Mouse (Mus musculus) hindbrain, embryonic 11.5 days (tissue): Measurements from ENCODE around the gene Slc43a1. TPM values are rescaled to one million over a fixed set of nuclear protein-coding genes. Genes with fewer than 3 reads are reported as not detected.
A peak's percentile ranks its signal among the peaks of the same experiment; 100 is the strongest.

Experiments used
- ATAC-seq: fragments of 200-750 bp; cut with Nextera tagmentation; 2 replicates; pipeline ENCODE4 v1.8.0; 2017; ENCODE audit warnings: mild to moderate bottlenecking, moderate TSS enrichment, moderate library complexity; ENCODE audit not compliant: low FRiP score
- DNase-seq: peaks from one replicate; pipeline ENCODE4 v3.0.0-alpha.2; 2015; ENCODE audit warnings: low spot score
- H3K27ac ChIP-seq: fragments of 300-500 bp; sonication (generic); 2 replicates; pipeline ENCODE4 v1.5.1; 2014; ENCODE audit warnings: mild to moderate bottlenecking, low read depth, low read length
- H3K27me3 ChIP-seq: fragments of 300-500 bp; sonication (generic); 2 replicates; pipeline ENCODE4 v1.6.1; 2014; ENCODE audit warnings: mild to moderate bottlenecking, low read length, moderate library complexity, mixed read lengths; ENCODE audit not compliant: control insufficient read depth, insufficient read depth
- H3K36me3 ChIP-seq: fragments of 300-500 bp; sonication (generic); 2 replicates; pipeline ENCODE4 v1.6.1; 2014; ENCODE audit warnings: mild to moderate bottlenecking, low read length, moderate library complexity, mixed read lengths; ENCODE audit not compliant: control insufficient read depth, insufficient read depth
- H3K4me1 ChIP-seq: fragments of 300-500 bp; sonication (generic); replicated peaks from 2 replicates; pipeline ENCODE4 v1.6.1; 2014; ENCODE audit warnings: low read length, mixed read lengths; ENCODE audit not compliant: control insufficient read depth, insufficient read depth
- H3K4me2 ChIP-seq: fragments of 300-500 bp; sonication (generic); replicated peaks from 2 replicates; pipeline ENCODE4 v1.6.1; 2014; ENCODE audit warnings: mild to moderate bottlenecking, low read depth, low read length
- H3K4me3 ChIP-seq: fragments of 300-500 bp; sonication (generic); 2 replicates; pipeline ENCODE4 v1.5.1; 2014; ENCODE audit warnings: low read depth, low read length
- H3K9ac ChIP-seq: fragments of 300-500 bp; sonication (generic); 2 replicates; pipeline ENCODE4 v1.6.1; 2014; ENCODE audit warnings: low read depth, low read length
- H3K9me3 ChIP-seq: fragments of 300-500 bp; sonication (generic); 2 replicates; pipeline ENCODE4 v1.6.1; 2016; ENCODE audit warnings: low read length; ENCODE audit not compliant: control insufficient read depth
- WGBS: fragments of 180-500 bp; shearing (Covaris S2); extraction: QIAGEN DNeasy Blood & Tissue Kit; methylation state at CpG from one replicate; pipeline ENCODE4 v1.1.7; 2014; 5-methylcytosine and 5-hydroxymethylcytosine counted together
- polyA plus RNA-seq: library from polyadenylated mRNA; unstranded; fragments of >200 nt; fragmentation: Nextera tagmentation; extraction: Ambion mirVana; gene quantifications from 2 replicates; pipeline ENCODE4 v1.2.1, GENCODE M21; 2014

Gene Slc43a1
- polyA plus RNA-seq, 1 experiment from 2014 or later, result 14.5 TPM

DNA sequence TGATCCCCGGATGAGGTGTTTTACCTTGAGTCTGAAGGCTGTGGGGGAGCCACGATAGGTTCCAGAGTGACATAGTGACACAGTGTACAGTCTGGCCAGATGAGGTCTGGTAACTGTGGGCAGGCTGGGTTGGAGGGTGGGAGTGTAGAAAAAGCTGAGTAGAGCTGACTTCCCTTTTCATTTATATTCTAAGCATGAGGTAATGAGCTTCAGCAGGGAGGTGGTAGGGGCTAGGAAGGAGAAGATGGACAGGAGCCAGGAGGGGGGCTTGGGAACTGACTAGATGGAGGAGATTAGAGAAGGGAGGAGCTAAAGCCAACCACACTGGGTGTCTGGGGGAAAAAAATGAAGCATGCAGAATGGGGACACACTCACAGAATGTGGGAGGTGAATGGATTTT lies 30.3 kb downstream of the Slc43a1 start:
- no peak for DNase-seq
- Histone ChIP-seq H3K27me3 (peaks cover 65% of the 10 kb centered on the region), H3K4me2 (no peak overlapping the region), H3K4me3 (no peak overlapping the region), H3K9ac (no peak overlapping the region), H3K27ac (no peak overlapping the region), H3K9me3 (no peaks in the 10 kb centered on the region), H3K4me1 (peaks cover 15% of the 10 kb centered on the region), H3K36me3 (no peaks in the 10 kb centered on the region)
- 72% methylated on average over 2 of the region's 2 CpGs for whole genome bisulfite sequencing
- no peak for ATAC-seq

DNA sequence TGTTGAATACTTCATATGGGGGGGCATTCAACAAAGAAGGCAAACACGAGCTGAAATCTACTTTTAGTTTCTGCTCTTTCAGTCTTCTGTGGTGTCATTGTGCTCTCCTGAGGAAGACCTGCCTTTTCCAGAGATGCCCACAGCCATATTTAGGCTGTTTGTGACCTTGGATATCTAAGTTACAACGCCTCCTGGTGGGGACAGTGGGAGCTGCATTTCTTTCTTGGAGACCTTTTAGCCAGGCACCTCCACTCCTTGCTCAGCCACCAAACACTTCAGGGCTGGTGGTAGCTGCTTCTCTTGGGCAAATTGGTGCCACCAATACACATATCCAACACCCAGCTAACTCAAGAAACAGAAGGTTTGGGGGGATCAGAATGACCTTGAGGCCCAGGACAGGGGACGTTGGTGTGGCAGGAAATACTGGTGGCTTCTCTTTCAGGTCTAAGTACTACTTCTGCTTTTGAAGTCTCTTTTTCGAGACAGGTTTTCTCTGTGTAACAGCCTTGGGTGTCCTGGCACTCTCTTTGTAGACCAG lies 32.0 kb downstream of the Slc43a1 start:
- Histone ChIP-seq H3K4me2 (no peak overlapping the region), H3K27me3 (peaks cover 77% of the 10 kb centered on the region), H3K9ac (no peak overlapping the region), H3K4me1 (peaks cover 15% of the 10 kb centered on the region), H3K27ac (no peak overlapping the region), H3K36me3 (no peaks in the 10 kb centered on the region), H3K9me3 (no peaks in the 10 kb centered on the region), H3K4me3 (no peak overlapping the region)
- no peak for DNase-seq
- ATAC-seq, result no peak
- WGBS, result 75% methylated on average over 4 of the region's 4 CpGs

DNA sequence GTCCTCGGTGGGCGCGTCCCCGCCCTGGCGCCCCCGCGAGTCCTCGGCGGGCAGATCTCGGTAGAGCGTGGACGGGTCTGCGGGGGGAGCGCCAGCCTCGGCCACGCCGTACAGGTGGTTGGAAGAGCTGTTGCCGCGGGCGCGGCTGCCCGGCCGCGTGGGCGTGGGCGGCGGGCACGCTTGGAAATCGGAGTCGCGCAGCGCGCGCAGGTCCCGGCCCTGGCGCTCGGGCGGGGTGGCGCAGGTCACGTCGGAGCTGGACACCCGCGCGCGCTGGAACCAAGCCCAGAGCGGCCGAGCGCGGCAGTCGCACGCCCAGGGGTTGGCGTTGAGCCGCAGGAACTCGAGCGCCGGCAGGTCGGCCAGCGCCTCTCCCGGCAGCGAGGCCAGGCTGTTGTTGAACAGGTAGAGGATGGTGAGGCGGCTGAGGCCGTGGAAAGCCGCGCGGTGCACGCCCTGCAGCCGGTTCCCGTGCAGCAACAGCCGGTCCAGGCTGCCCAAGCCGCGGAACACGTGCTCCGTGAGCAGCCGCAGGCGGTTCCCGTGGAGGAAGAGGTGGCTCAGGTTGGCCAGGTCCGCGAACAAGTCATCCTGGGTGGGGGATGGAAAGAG lies 33.6 kb downstream of the Slc43a1 start:
- ATAC-seq, result peak; percentile 26; the same call in 1 of the 2 replicates
- H3K27ac ChIP-seq, result no peak overlapping the region
- H3K4me2 ChIP-seq, result peak overlapping the region; percentile 72

DNA sequence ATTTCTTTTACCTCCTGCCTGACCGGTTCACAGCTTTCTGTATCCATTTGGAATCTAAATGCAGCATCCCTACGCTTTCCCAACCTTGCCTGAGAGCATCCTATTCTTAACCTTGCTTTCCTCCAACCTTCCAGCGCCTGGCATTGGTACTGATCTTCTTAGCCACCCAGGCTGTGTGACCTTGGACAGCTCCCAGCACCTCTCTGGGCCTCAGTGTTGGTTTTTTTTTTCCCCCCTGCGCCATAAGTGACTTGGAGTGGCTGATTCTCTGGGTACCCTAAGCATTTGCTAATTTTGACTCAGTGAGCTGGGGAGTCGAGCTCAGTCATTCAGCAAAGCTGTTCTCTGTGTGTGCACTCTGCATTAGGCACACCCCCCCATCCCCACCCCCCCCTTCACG lies 37.2 kb downstream of the Slc43a1 start:
- 48% methylated on average over 6 of the region's 6 CpGs for WGBS
- no peaks in the 10 kb centered on the region for H3K36me3 ChIP-seq
- H3K27ac ChIP-seq, result no peak overlapping the region
- H3K4me2 ChIP-seq, result no peak overlapping the region
- no peak overlapping the region for H3K4me3 ChIP-seq
- no peak overlapping the region for H3K9ac ChIP-seq
- peaks cover 43% of the 10 kb centered on the region for H3K27me3 ChIP-seq
- H3K9me3 ChIP-seq, result no peaks in the 10 kb centered on the region
- DNase-seq, result no peak
- no peak for ATAC-seq
- peaks cover 10% of the 10 kb centered on the region for H3K4me1 ChIP-seq

More for the DNA sequence above, 33.6 kb downstream of the Slc43a1 start:
- Histone ChIP-seq H3K9me3 (no peaks in the 10 kb centered on the region), H3K4me3 (peak overlapping the region; percentile 35), H3K9ac (no peak overlapping the region; the same call in 1 of the 2 replicates), H3K36me3 (no peaks in the 10 kb centered on the region), H3K27me3 (peaks cover 66% of the 10 kb centered on the region), H3K4me1 (peaks cover 10% of the 10 kb centered on the region)
- DNase-seq, result peak; percentile 57
- WGBS, result 1% methylated on average over 54 of the region's 78 CpGs

DNA sequence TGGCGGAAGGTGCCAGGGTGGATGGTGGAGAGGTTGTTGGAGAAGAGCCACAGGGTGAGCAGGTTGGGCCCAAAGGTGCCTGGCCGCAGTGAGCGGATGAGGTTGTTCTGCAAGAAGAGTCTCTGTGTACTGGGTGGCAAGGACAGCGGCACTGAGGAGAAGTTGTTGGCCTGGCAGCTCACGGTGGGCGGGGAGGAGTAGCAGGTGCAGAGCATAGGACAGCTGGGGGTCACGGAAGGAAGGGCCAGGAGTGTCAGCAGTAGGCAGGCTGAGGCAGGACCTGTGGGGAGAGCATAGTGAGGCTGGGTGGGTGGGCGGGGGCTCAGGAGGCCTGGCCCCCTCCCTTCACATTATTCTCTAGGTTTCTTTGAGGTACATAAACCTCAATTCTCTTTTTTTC lies 41.9 kb downstream of the Slc43a1 start:
- Histone ChIP-seq H3K9ac (no peak overlapping the region), H3K4me3 (no peak overlapping the region), H3K4me2 (no peak overlapping the region), H3K9me3 (no peaks in the 10 kb centered on the region), H3K36me3 (no peaks in the 10 kb centered on the region), H3K4me1 (peaks cover 5% of the 10 kb centered on the region; the same call in 1 of the 2 replicates), H3K27me3 (peaks cover 42% of the 10 kb centered on the region), H3K27ac (no peak overlapping the region)
- ATAC-seq, result no peak
- 75% methylated on average over 8 of the region's 8 CpGs for WGBS
- DNase-seq, result no peak

DNA sequence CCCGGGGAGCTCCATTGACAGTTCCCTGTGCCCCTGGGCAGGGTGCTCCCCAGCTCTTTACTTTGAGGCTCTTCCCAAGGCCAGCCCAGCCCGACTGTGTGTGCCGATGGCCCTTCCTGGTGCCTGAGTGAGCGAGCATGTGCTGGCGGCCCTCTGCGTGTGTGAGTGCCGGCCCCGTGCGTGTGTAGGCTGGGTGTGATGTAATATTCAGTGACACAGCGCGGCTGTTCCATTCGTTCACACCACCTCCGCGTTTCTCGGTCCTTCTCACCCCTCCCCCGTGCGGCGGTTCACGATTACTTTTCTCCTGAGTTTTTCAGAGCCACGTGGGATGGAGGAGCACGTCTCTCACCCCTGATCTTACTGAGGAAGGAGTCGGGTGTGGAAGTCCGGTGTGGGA lies 44.0 kb downstream of the Slc43a1 start:
- Histone ChIP-seq H3K4me3 (no peak overlapping the region), H3K27me3 (peaks cover 61% of the 10 kb centered on the region), H3K4me1 (peaks cover 8% of the 10 kb centered on the region), H3K9ac (no peak overlapping the region), H3K9me3 (no peaks in the 10 kb centered on the region), H3K27ac (no peak overlapping the region), H3K4me2 (no peak overlapping the region), H3K36me3 (no peaks in the 10 kb centered on the region)
- DNase-seq (no peak), ATAC-seq (no peak)
- WGBS, result 7% methylated on average over 23 of the region's 23 CpGs

DNA sequence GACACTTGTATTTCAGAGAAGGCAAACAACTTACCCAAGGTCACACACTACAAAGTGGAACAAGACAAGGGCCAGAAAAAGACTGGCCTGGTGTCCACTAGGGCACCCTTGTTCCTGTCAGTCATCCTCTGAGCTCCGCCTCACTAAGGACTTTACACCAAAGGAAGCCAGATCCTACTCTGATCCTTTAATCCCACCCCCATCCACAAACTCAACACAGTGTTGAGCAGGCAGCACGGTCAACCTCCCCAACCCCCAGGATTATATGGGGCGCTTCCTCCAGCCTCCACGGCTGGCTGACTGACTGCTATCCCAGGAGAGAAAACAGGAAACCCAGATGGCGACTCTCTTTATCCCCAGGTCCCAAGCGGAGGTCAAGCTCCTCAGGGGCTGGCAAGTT lies 44.4 kb downstream of the Slc43a1 start:
- H3K27me3 ChIP-seq, result peaks cover 66% of the 10 kb centered on the region
- ATAC-seq, result no peak
- H3K36me3 ChIP-seq, result no peaks in the 10 kb centered on the region
- H3K4me3 ChIP-seq, result no peak overlapping the region
- peak overlapping the region; percentile 4; the same call in 1 of the 2 replicates for H3K4me2 ChIP-seq
- WGBS, result 5% methylated on average over 6 of the region's 6 CpGs
- no peaks in the 10 kb centered on the region for H3K9me3 ChIP-seq
- H3K27ac ChIP-seq, result no peak overlapping the region
- no peak overlapping the region for H3K9ac ChIP-seq
- peaks cover 13% of the 10 kb centered on the region for H3K4me1 ChIP-seq
- DNase-seq, result no peak

DNA sequence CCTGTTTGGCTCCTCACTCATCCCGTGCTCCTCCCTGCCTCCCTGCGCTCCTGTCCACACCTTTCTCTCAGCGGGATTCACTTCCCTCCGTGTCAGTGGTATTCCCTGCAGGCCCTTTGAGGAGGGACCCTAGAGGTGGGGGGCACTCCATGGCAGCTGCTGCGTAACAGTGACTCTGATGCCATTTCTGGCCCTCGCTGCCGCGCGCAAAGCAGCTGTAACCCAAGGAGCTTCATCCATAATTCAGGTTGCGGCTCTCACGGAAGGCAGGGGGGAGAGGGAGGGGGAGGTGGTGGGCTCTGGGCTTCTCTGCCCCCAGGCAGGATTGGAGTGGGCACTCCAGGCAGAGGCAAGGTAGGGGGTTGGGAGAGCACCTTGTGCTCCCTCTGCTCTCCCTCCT lies 44.9 kb downstream of the Slc43a1 start:
- peak; percentile 56 for DNase-seq
- no peaks in the 10 kb centered on the region for H3K36me3 ChIP-seq

DNA sequence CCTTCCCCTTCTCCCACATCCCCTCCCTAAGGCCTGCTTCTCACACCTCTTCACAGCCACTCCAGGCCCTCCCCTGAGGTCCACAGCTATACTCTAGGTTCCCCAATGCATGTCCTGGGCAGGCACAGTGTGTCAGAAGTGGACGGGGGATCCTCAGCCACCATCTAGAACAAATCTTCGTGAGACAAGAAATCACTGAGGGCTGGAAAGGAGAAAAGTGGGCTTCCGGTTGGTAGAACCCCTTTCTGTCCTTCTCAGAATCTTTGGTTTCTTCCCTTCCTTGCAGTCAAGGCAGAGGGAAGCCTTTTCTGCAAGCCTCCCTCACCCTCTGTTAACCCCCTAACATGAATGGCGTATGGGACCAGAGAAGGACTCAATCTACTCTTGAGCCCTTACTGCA lies 45.3 kb downstream of the Slc43a1 start:
- peaks cover 14% of the 10 kb centered on the region for H3K4me1 ChIP-seq
- no peaks in the 10 kb centered on the region for H3K36me3 ChIP-seq
- no peak overlapping the region for H3K27ac ChIP-seq
- H3K4me3 ChIP-seq, result no peak overlapping the region
- no peak overlapping the region for H3K9ac ChIP-seq
- no peaks in the 10 kb centered on the region for H3K9me3 ChIP-seq
- DNase-seq (no peak), ATAC-seq (no peak)
- H3K4me2 ChIP-seq, result no peak overlapping the region
- WGBS, result 57% methylated on average over 4 of the region's 4 CpGs
- peaks cover 73% of the 10 kb centered on the region for H3K27me3 ChIP-seq

More for the DNA sequence above, 44.9 kb downstream of the Slc43a1 start:
- no peak for ATAC-seq
- Histone ChIP-seq H3K27ac (no peak overlapping the region), H3K9me3 (no peaks in the 10 kb centered on the region), H3K4me3 (no peak overlapping the region), H3K27me3 (peaks cover 69% of the 10 kb centered on the region), H3K9ac (no peak overlapping the region), H3K4me2 (peak overlapping the region; percentile 4; the same call in 1 of the 2 replicates), H3K4me1 (peaks cover 13% of the 10 kb centered on the region)
- 5% methylated on average over 9 of the region's 11 CpGs for WGBS
